Mouse (Mus musculus): ENCODE results near the gene Tbl1x. TPM values are rescaled to one million over a fixed set of nuclear protein-coding genes. Genes with fewer than 3 reads are reported as not detected.

The Tbl1x gene
- polyA plus RNA-seq, 1 experiment from 2014 or later = 81.1 TPM

GRCm38 (mm10) chrX:77608947-77609703, 98.3 kb downstream of the Tbl1x start:
- DNase-seq (ENCODE audit: low spot score) (no peak), ATAC-seq (ENCODE audit: insufficient read depth, low FRiP score, low TSS enrichment) (no peak)
- no peaks in the 10 kb centered on the region for H3K36me3 ChIP-seq (ENCODE audit: control insufficient read depth, insufficient read depth, low read length)
- H3K4me1 ChIP-seq (ENCODE audit: control insufficient read depth, insufficient read depth, low read length) = no peaks in the 10 kb centered on the region
- H3K9me3 ChIP-seq (ENCODE audit: control insufficient read depth, low read length) = no peaks in the 10 kb centered on the region
- H3K27ac ChIP-seq (ENCODE audit: low read depth, low read length) = no peak overlapping the region
- no peaks in the 10 kb centered on the region for H3K27me3 ChIP-seq (ENCODE audit: control insufficient read depth, insufficient read depth, low read length)
- 51% methylated on average over 2 of the region's 2 CpGs for WGBS
- no peak overlapping the region for H3K4me2 ChIP-seq (ENCODE audit: low read depth)
- no peak overlapping the region for H3K9ac ChIP-seq (ENCODE audit: low read length)
- H3K4me3 ChIP-seq (ENCODE audit: low read depth, low read length) = no peak overlapping the region

- H3K9me3 ChIP-seq (ENCODE audit: control insufficient read depth, low read length) = no peaks in the 10 kb centered on the region
- no peak overlapping the region for H3K27ac ChIP-seq (ENCODE audit: low read depth, low read length)
- no peaks in the 10 kb centered on the region for H3K27me3 ChIP-seq (ENCODE audit: control insufficient read depth, insufficient read depth, low read length)
- H3K9ac ChIP-seq (ENCODE audit: low read length) = no peak overlapping the region
- no peaks in the 10 kb centered on the region for H3K4me1 ChIP-seq (ENCODE audit: control insufficient read depth, insufficient read depth, low read length)
- no peaks in the 10 kb centered on the region for H3K36me3 ChIP-seq (ENCODE audit: control insufficient read depth, insufficient read depth, low read length)
- ATAC-seq (ENCODE audit: insufficient read depth, low FRiP score, low TSS enrichment) = no peak
- H3K4me3 ChIP-seq (ENCODE audit: low read depth, low read length) = no peak overlapping the region
- DNase-seq (ENCODE audit: low spot score) = no peak
- WGBS = 80% methylated on average over 3 of the region's 3 CpGs
- H3K4me2 ChIP-seq (ENCODE audit: low read depth) = no peak overlapping the region
Measured at GRCm38 (mm10) chrX:77611938-77612337, 101.1 kb downstream of the Tbl1x start.

- ATAC-seq (ENCODE audit: insufficient read depth, low FRiP score, low TSS enrichment) (no peak), DNase-seq (ENCODE audit: low spot score) (no peak)
- no peaks in the 10 kb centered on the region for H3K9me3 ChIP-seq (ENCODE audit: control insufficient read depth, low read length)
- no peak overlapping the region for H3K4me2 ChIP-seq (ENCODE audit: low read depth)
- 96% methylated on average over 1 of the region's 1 CpGs for whole genome bisulfite sequencing
- H3K27me3 ChIP-seq (ENCODE audit: control insufficient read depth, insufficient read depth, low read length) = no peaks in the 10 kb centered on the region
- no peak overlapping the region for H3K9ac ChIP-seq (ENCODE audit: low read length)
- H3K27ac ChIP-seq (ENCODE audit: low read depth, low read length) = no peak overlapping the region
- H3K4me1 ChIP-seq (ENCODE audit: control insufficient read depth, insufficient read depth, low read length) = no peaks in the 10 kb centered on the region
- no peaks in the 10 kb centered on the region for H3K36me3 ChIP-seq (ENCODE audit: control insufficient read depth, insufficient read depth, low read length)
- no peak overlapping the region for H3K4me3 ChIP-seq (ENCODE audit: low read depth, low read length)
Measured at GRCm38 (mm10) chrX:77613041-77613440, 102.2 kb downstream of the Tbl1x start.

GRCm38 (mm10) chrX:77615735-77616293, 105.0 kb downstream of the Tbl1x start:
- H3K27me3 ChIP-seq (ENCODE audit: control insufficient read depth, insufficient read depth, low read length) = no peaks in the 10 kb centered on the region
- no peak for ATAC-seq (ENCODE audit: insufficient read depth, low FRiP score, low TSS enrichment)
- DNase-seq (ENCODE audit: low spot score) = no peak
- no peaks in the 10 kb centered on the region for H3K4me1 ChIP-seq (ENCODE audit: control insufficient read depth, insufficient read depth, low read length)
- no peak overlapping the region for H3K4me2 ChIP-seq (ENCODE audit: low read depth)
- no peak overlapping the region for H3K4me3 ChIP-seq (ENCODE audit: low read depth, low read length)
- no peak overlapping the region for H3K27ac ChIP-seq (ENCODE audit: low read depth, low read length)
- no peaks in the 10 kb centered on the region for H3K9me3 ChIP-seq (ENCODE audit: control insufficient read depth, low read length)
- 71% methylated on average over 4 of the region's 4 CpGs for WGBS
- no peaks in the 10 kb centered on the region for H3K36me3 ChIP-seq (ENCODE audit: control insufficient read depth, insufficient read depth, low read length)
- H3K9ac ChIP-seq (ENCODE audit: low read length) = no peak overlapping the region

- ATAC-seq (ENCODE audit: insufficient read depth, low FRiP score, low TSS enrichment) = no peak
- Histone ChIP-seq H3K27me3 (ENCODE audit: control insufficient read depth, insufficient read depth, low read length) (no peaks in the 10 kb centered on the region), H3K36me3 (ENCODE audit: control insufficient read depth, insufficient read depth, low read length) (no peaks in the 10 kb centered on the region), H3K4me3 (ENCODE audit: low read depth, low read length) (no peak overlapping the region), H3K4me1 (ENCODE audit: control insufficient read depth, insufficient read depth, low read length) (no peaks in the 10 kb centered on the region), H3K27ac (ENCODE audit: low read depth, low read length) (no peak overlapping the region), H3K9ac (ENCODE audit: low read length) (no peak overlapping the region), H3K4me2 (ENCODE audit: low read depth) (no peak overlapping the region), H3K9me3 (ENCODE audit: control insufficient read depth, low read length) (no peaks in the 10 kb centered on the region)
- 89% methylated on average over 6 of the region's 6 CpGs for WGBS
- no peak for DNase-seq (ENCODE audit: low spot score)
Measured at GRCm38 (mm10) chrX:77617368-77618144, 106.7 kb downstream of the Tbl1x start.

- H3K9me3 ChIP-seq (ENCODE audit: control insufficient read depth, low read length) = no peaks in the 10 kb centered on the region
- DNase-seq (ENCODE audit: low spot score) (no peak), ATAC-seq (ENCODE audit: insufficient read depth, low FRiP score, low TSS enrichment) (no peak)
- no peak overlapping the region for H3K9ac ChIP-seq (ENCODE audit: low read length)
- no peak overlapping the region for H3K27ac ChIP-seq (ENCODE audit: low read depth, low read length)
- H3K4me1 ChIP-seq (ENCODE audit: control insufficient read depth, insufficient read depth, low read length) = no peaks in the 10 kb centered on the region
- no peak overlapping the region for H3K4me3 ChIP-seq (ENCODE audit: low read depth, low read length)
- no peak overlapping the region for H3K4me2 ChIP-seq (ENCODE audit: low read depth)
- no peaks in the 10 kb centered on the region for H3K36me3 ChIP-seq (ENCODE audit: control insufficient read depth, insufficient read depth, low read length)
- H3K27me3 ChIP-seq (ENCODE audit: control insufficient read depth, insufficient read depth, low read length) = no peaks in the 10 kb centered on the region
- 88% methylated on average over 2 of the region's 2 CpGs for WGBS
Measured at GRCm38 (mm10) chrX:77630439-77630838, 119.6 kb downstream of the Tbl1x start.

GRCm38 (mm10) chrX:77636499-77636898, 125.7 kb downstream of the Tbl1x start:
- Histone ChIP-seq H3K4me2 (ENCODE audit: low read depth) (no peak overlapping the region), H3K36me3 (ENCODE audit: control insufficient read depth, insufficient read depth, low read length) (no peaks in the 10 kb centered on the region), H3K4me3 (ENCODE audit: low read depth, low read length) (no peak overlapping the region), H3K9me3 (ENCODE audit: control insufficient read depth, low read length) (no peaks in the 10 kb centered on the region), H3K27ac (ENCODE audit: low read depth, low read length) (no peak overlapping the region), H3K27me3 (ENCODE audit: control insufficient read depth, insufficient read depth, low read length) (no peaks in the 10 kb centered on the region), H3K9ac (ENCODE audit: low read length) (no peak overlapping the region), H3K4me1 (ENCODE audit: control insufficient read depth, insufficient read depth, low read length) (no peaks in the 10 kb centered on the region)
- ATAC-seq (ENCODE audit: insufficient read depth, low FRiP score, low TSS enrichment) (no peak), DNase-seq (ENCODE audit: low spot score) (no peak)
- WGBS = 70% methylated on average over 3 of the region's 3 CpGs

GRCm38 (mm10) chrX:77638076-77638475, 127.3 kb downstream of the Tbl1x start:
- WGBS = 20% methylated on average over 3 of the region's 3 CpGs
- H3K27ac ChIP-seq (ENCODE audit: low read depth, low read length) = no peak overlapping the region
- no peak overlapping the region for H3K4me2 ChIP-seq (ENCODE audit: low read depth)
- H3K9me3 ChIP-seq (ENCODE audit: control insufficient read depth, low read length) = no peaks in the 10 kb centered on the region
- H3K9ac ChIP-seq (ENCODE audit: low read length) = no peak overlapping the region
- H3K4me3 ChIP-seq (ENCODE audit: low read depth, low read length) = no peak overlapping the region
- no peaks in the 10 kb centered on the region for H3K36me3 ChIP-seq (ENCODE audit: control insufficient read depth, insufficient read depth, low read length)
- DNase-seq (ENCODE audit: low spot score) = no peak
- no peaks in the 10 kb centered on the region for H3K27me3 ChIP-seq (ENCODE audit: control insufficient read depth, insufficient read depth, low read length)
- no peaks in the 10 kb centered on the region for H3K4me1 ChIP-seq (ENCODE audit: control insufficient read depth, insufficient read depth, low read length)
- ATAC-seq (ENCODE audit: insufficient read depth, low FRiP score, low TSS enrichment) = 0 out of 2 replicates have a peak, but pooled peaks have one; percentile 61
